Mouse (Mus musculus) CD8-positive naive resting alpha-beta T cell, adult 2 months (primary cell): ENCODE data around the gene Ints2.

Experiments used
- DNase-seq, 2 experiments: peaks; one replicate each; pipeline ENCODE4 v3.0.0; 2022; ENCODE audit warnings: low read depth in 2 of 2, low spot score in 2 of 2

Ints2 gene

GRCm38 (mm10) chr11:86174173-86174572, 83.2 kb downstream of the Ints2 start:
- peak in 1 of 2 experiments; percentile 29 for DNase-seq

GRCm38 (mm10) chr11:86170743-86171142, 86.6 kb downstream of the Ints2 start:
- DNase-seq, result no peak
